Mouse (Mus musculus): ENCODE measurements at regions not wholly inside any gene's neighbourhood (a gene's known extent, or its start where the extent isn't known, plus 50 kb on each side); places are given as distances from the start of the nearest gene placed in this dataset.
A peak's percentile ranks its signal among the peaks of the same experiment; 100 is the strongest.
"Not testable (repeated sequence)": the region's sequence is repeated elsewhere in the genome, so short reads cannot be mapped to it uniquely, and the experiment has no call there.

- DNase-seq (ENCODE audit: low read depth in 1 of 2, low spot score in 2 of 2): no peak
These were observed 50.3 kb upstream of the Arl4c start for GRCm38 (mm10) chr1:88752332-88752731.

- DNase-seq (ENCODE audit: low read depth in 1 of 2, low spot score in 2 of 2): peak in 1 of 2 experiments; percentile 4
These were observed 54.6 kb upstream of the Arl4c start for GRCm38 (mm10) chr1:88756658-88757057.

GRCm38 (mm10) chr1:88757162-88757561 lies 55.1 kb upstream of the Arl4c start:
- no peak for DNase-seq (ENCODE audit: low read depth in 1 of 2, low spot score in 2 of 2)

- no peak for DNase-seq (ENCODE audit: low read depth in 1 of 2, low spot score in 2 of 2)
These were observed 55.7 kb upstream of the Arl4c start for GRCm38 (mm10) chr1:88757746-88758145.

GRCm38 (mm10) chr1:88760643-88761042 lies 58.6 kb upstream of the Arl4c start:
- no peak for DNase-seq (ENCODE audit: low read depth in 1 of 2, low spot score in 2 of 2)

GRCm38 (mm10) chr1:88761121-88761520 lies 59.1 kb upstream of the Arl4c start:
- DNase-seq (ENCODE audit: low read depth in 1 of 2, low spot score in 2 of 2): no peak

GRCm38 (mm10) chr1:88763725-88764364 lies 61.8 kb upstream of the Arl4c start:
- DNase-seq (ENCODE audit: low read depth in 1 of 2, low spot score in 2 of 2): no peak

GRCm38 (mm10) chr1:88764478-88764877 lies 62.5 kb upstream of the Arl4c start:
- no peak for DNase-seq (ENCODE audit: low read depth in 1 of 2, low spot score in 2 of 2)

- no peak for DNase-seq (ENCODE audit: low read depth in 1 of 2, low spot score in 2 of 2)
These were observed 75.0 kb upstream of the Arl4c start for GRCm38 (mm10) chr1:88777009-88777408.

- no peak for DNase-seq (ENCODE audit: low read depth in 1 of 2, low spot score in 2 of 2)
These were observed 78.2 kb upstream of the Arl4c start for GRCm38 (mm10) chr1:88780262-88780661.

- DNase-seq (ENCODE audit: low read depth in 1 of 2, low spot score in 2 of 2): no peak
These were observed 81.1 kb upstream of the Arl4c start for GRCm38 (mm10) chr1:88783083-88783482.

GRCm38 (mm10) chr1:88784866-88785620 lies 83.0 kb upstream of the Arl4c start:
- DNase-seq (ENCODE audit: low read depth in 1 of 2, low spot score in 2 of 2): no peak

GRCm38 (mm10) chr1:88786066-88786465 lies 84.0 kb upstream of the Arl4c start:
- DNase-seq (ENCODE audit: low read depth in 1 of 2, low spot score in 2 of 2): no peak

- DNase-seq (ENCODE audit: low read depth in 1 of 2, low spot score in 2 of 2): no peak
These were observed 88.7 kb upstream of the Arl4c start for GRCm38 (mm10) chr1:88790674-88791073.

GRCm38 (mm10) chr1:88794926-88795325 lies 92.9 kb upstream of the Arl4c start:
- no peak for DNase-seq (ENCODE audit: low read depth in 1 of 2, low spot score in 2 of 2)

GRCm38 (mm10) chr1:88798473-88798872 lies 96.5 kb upstream of the Arl4c start:
- no peak for DNase-seq (ENCODE audit: low read depth in 1 of 2, low spot score in 2 of 2)

GRCm38 (mm10) chr1:88798874-88799273 lies 96.9 kb upstream of the Arl4c start:
- DNase-seq (ENCODE audit: low read depth in 1 of 2, low spot score in 2 of 2): no peak

GRCm38 (mm10) chr1:88799343-88799742 lies 97.3 kb upstream of the Arl4c start:
- no peak for DNase-seq (ENCODE audit: low read depth in 1 of 2, low spot score in 2 of 2)

- no peak for DNase-seq (ENCODE audit: low read depth in 1 of 2, low spot score in 2 of 2)
These were observed 97.8 kb upstream of the Arl4c start for GRCm38 (mm10) chr1:88799789-88800188.

GRCm38 (mm10) chr1:88800411-88800810 lies 98.4 kb upstream of the Arl4c start:
- DNase-seq (ENCODE audit: low read depth in 1 of 2, low spot score in 2 of 2): no peak

- not testable (repeated sequence) for DNase-seq (ENCODE audit: low read depth in 1 of 2, low spot score in 2 of 2)
These were observed 99.1 kb upstream of the Arl4c start for GRCm38 (mm10) chr1:88801151-88801550.

- DNase-seq (ENCODE audit: low read depth in 1 of 2, low spot score in 2 of 2): no peak
These were observed 104.9 kb upstream of the Arl4c start for GRCm38 (mm10) chr1:88806960-88807359.

- DNase-seq (ENCODE audit: low read depth in 1 of 2, low spot score in 2 of 2): no peak
These were observed 105.9 kb upstream of the Arl4c start for GRCm38 (mm10) chr1:88807901-88808300.

Data from monocyte, adult 2 months (primary cell).